Comparison of ENCODE assay signal across 14 mouse cellular contexts in genomic region chr11:108682014-108682413, GRCm38 (mm10).
DNase-seq lines count a peak whose midpoint lies in the region.
"Had no signal": no experiment of that assay in that cellular context is flagged by ENCODE, and none has a peak within 500 bp of the region (broad histone marks: within the 10 kb centered on the region; RNA-seq: fewer than 3 reads in every experiment).

No protein-coding gene starts in this region.

- DNase-seq in frontal cortex, adult 2 months (ENCODE audit: extremely low spot score in 1 of 2, low spot score in 1 of 2): peak; percentile 2 to 21
- no peak for DNase-seq in frontal cortex, postnatal 10 days (ENCODE audit: low spot score in 2 of 2)
- DNase-seq in brain, adult 2 months (ENCODE audit: low read depth, low spot score): peak; percentile 27
- peak; percentile 19 for DNase-seq in telencephalon, adult 2 months (ENCODE audit: low read depth, low spot score)
- DNase-seq in ovary, adult 18-20 months (ENCODE audit: low spot score): no peak
- DNase-seq: adrenal gland, adult 2 months; adrenal gland, postnatal 10 days; adrenal gland, postnatal 25 days; cerebellum, adult 11-12 months; cerebellum, adult 2 months; cerebellum, adult 9-10 months; cerebellum, postnatal 10 days; cerebellum, postnatal 25 days; forebrain, postnatal 0 days had no signal

Comparison
In these comparisons a context has a peak if more than half of its experiments do, and no peak if none do; other contexts are left out.
1. DNase-seq: peak in frontal cortex, adult 2 months (2 of 2), brain, adult 2 months (single experiment) and telencephalon, adult 2 months (single experiment); none in frontal cortex, postnatal 10 days (0 of 2) and ovary, adult 18-20 months (single experiment).